Comparison of ENCODE assay signal across 10 mouse cellular contexts in the genomic region with DNA sequence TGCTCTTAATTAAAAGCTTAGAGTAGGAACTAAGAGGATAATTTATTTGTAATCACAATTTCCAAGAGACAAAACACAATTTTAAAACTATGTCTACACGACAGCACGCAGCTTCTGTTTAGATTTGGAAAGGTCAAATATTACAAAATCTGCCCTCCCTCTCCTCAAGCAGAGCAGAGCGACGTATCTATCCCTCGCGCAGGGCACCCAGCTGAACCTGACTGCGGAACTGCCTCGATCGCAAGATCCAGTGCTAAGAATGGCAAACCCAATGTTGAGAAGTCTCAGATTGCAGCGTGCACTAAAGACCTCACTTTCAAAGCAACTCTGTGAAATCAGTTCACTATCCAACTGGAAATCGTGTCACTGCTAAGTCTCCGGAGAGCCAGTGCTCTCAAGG. TPM values are rescaled to one million over a fixed set of nuclear protein-coding genes. Genes with fewer than 3 reads are reported as not detected.
A peak's percentile ranks its signal among the peaks of the same experiment; 100 is the strongest.
DNase-seq lines count a peak whose midpoint lies in the region; ATAC-seq and TF ChIP-seq lines count a peak whose summit lies in the region.
"Had no signal": no experiment of that assay in that cellular context is flagged by ENCODE, and none has a peak within 500 bp of the region (broad histone marks: within the 10 kb centered on the region; RNA-seq: fewer than 3 reads in every experiment).

No protein-coding gene starts in this region.

- intact Hi-C loops in left cerebral cortex, adult 2 months (cut with DNase I): no loop called here

- peaks cover 12% of the 10 kb centered on the region for H3K4me1 ChIP-seq in forebrain, embryonic 11.5 days (replicated peaks; ENCODE audit: control insufficient read depth, insufficient read depth, low read length)
- peaks cover 34% of the 10 kb centered on the region for H3K4me1 ChIP-seq in limb, embryonic 10.5 days
- peaks cover 25% of the 10 kb centered on the region; the same call in 1 of the 2 replicates for H3K4me1 ChIP-seq in neural tube, embryonic 14.5 days (ENCODE audit: control insufficient read depth, insufficient read depth, low read length)

- peak overlapping the region; percentile 91; the same call in 1 of the 2 replicates for H3K27ac ChIP-seq in left cerebral cortex, adult 2 months
- H3K27ac ChIP-seq in forebrain, embryonic 11.5 days (ENCODE audit: low read depth, low read length): no peak overlapping the region
- no peak overlapping the region for H3K27ac ChIP-seq in limb, embryonic 10.5 days
- H3K27ac ChIP-seq in neural tube, embryonic 14.5 days (ENCODE audit: low read depth, low read length): no peak overlapping the region

- WGBS in forebrain, embryonic 11.5 days: 78% methylated on average over 12 of the region's 12 CpGs
- 84% methylated on average over 12 of the region's 12 CpGs for WGBS in limb, embryonic 10.5 days
- WGBS in neural tube, embryonic 14.5 days: 70% methylated on average over 12 of the region's 12 CpGs

- H3K36me3 ChIP-seq in forebrain, embryonic 11.5 days (ENCODE audit: control insufficient read depth, insufficient read depth, low read length): no peaks in the 10 kb centered on the region
- no peaks in the 10 kb centered on the region for H3K36me3 ChIP-seq in limb, embryonic 10.5 days
- H3K36me3 ChIP-seq in neural tube, embryonic 14.5 days (ENCODE audit: control insufficient read depth, insufficient read depth, low read length): no peaks in the 10 kb centered on the region

- ATAC-seq in forebrain, embryonic 11.5 days (replicated peaks; ENCODE audit: low FRiP score): no peak
- no peak for ATAC-seq in neural tube, embryonic 14.5 days (ENCODE audit: low read depth)

- H3K9ac ChIP-seq in forebrain, embryonic 11.5 days (ENCODE audit: low read length): peak overlapping the region; percentile 89; the same call in 1 of the 2 replicates
- peak overlapping the region; percentile 95; the same call in 1 of the 2 replicates for H3K9ac ChIP-seq in neural tube, embryonic 14.5 days (replicated peaks; ENCODE audit: low read depth, low read length)

- H3K9me3 ChIP-seq in forebrain, embryonic 11.5 days (ENCODE audit: control insufficient read depth, low read length): no peaks in the 10 kb centered on the region
- no peaks in the 10 kb centered on the region for H3K9me3 ChIP-seq in limb, embryonic 10.5 days (replicated peaks)
- H3K9me3 ChIP-seq in neural tube, embryonic 14.5 days (ENCODE audit: control insufficient read depth, low read length): no peaks in the 10 kb centered on the region

- no peak for DNase-seq in left cerebral cortex, adult 2 months (ENCODE audit: extremely low spot score in 1 of 2, low spot score in 2 of 2)
- DNase-seq in left cerebral cortex, adult 11 months (ENCODE audit: low spot score): no peak
- no peak for DNase-seq in forebrain, embryonic 11.5 days (ENCODE audit: low spot score)
- no peak for DNase-seq in limb, embryonic 10.5 days (ENCODE audit: low spot score)
- DNase-seq in left cerebral cortex, adult 8-10 months (ENCODE audit: low spot score in 2 of 2): no peak
- DNase-seq in kidney, postnatal 14 days: no peak
- no peak for DNase-seq in urinary bladder, postnatal 25 days (ENCODE audit: low spot score)
- DNase-seq: right cerebral cortex, postnatal 14 days had no signal

- no peaks in the 10 kb centered on the region for H3K27me3 ChIP-seq in forebrain, embryonic 11.5 days (ENCODE audit: control insufficient read depth, insufficient read depth, low read length)
- 0 out of 2 replicates have a peak, but pooled peaks cover 5% of the 10 kb centered on the region for H3K27me3 ChIP-seq in limb, embryonic 10.5 days (ENCODE audit: low read depth, poor library complexity, severe bottlenecking)
- no peaks in the 10 kb centered on the region for H3K27me3 ChIP-seq in neural tube, embryonic 14.5 days (ENCODE audit: control insufficient read depth, insufficient read depth, low read length)

- peak overlapping the region; percentile 95 for H3K4me2 ChIP-seq in forebrain, embryonic 11.5 days (ENCODE audit: low read depth, low read length, severe bottlenecking)
- H3K4me2 ChIP-seq in neural tube, embryonic 14.5 days (ENCODE audit: low read depth, low read length): peak overlapping the region; percentile 87

- no peak for TF ChIP-seq CTCF in left cerebral cortex, adult 2 months (IDR thresholded peaks at IDR 0.05)

- H3K4me3 ChIP-seq in left cerebral cortex, adult 2 months: peak overlapping the region; percentile 65
- peak overlapping the region; percentile 95 for H3K4me3 ChIP-seq in forebrain, embryonic 11.5 days (ENCODE audit: low read depth, low read length)
- peak overlapping the region; percentile 97 for H3K4me3 ChIP-seq in limb, embryonic 10.5 days
- H3K4me3 ChIP-seq in neural tube, embryonic 14.5 days (ENCODE audit: low read depth, low read length): peak overlapping the region; percentile 96

RNA-seq across cellular contexts. Expression of a gene that starts 2.0 kb away (rescaled TPM):
- 100 to 1,000 TPM; 137 to 142 TPM for total RNA-seq in left cerebral cortex, adult 2 months (2021)
- 42.7 and 44.0 TPM in 2 replicates for polyA plus RNA-seq in forebrain, embryonic 11.5 days (2014; fragmentation: Nextera tagmentation; extraction: Ambion mirVana)
- 30.4 and 32.0 TPM in 2 replicates for polyA plus RNA-seq in limb, embryonic 10.5 days (2016; fragmentation: Nextera tagmentation; extraction: Ambion mirVana)
- polyA plus RNA-seq in neural tube, embryonic 14.5 days (2014; fragmentation: Nextera tagmentation; extraction: Ambion mirVana): 43.4 and 54.1 TPM in 2 replicates
- total RNA-seq in left cerebral cortex, adult 8-10 months (2022): 100 to 1,000 TPM; 123 to 157 (median 142) TPM

RNA-seq across cellular contexts. Expression of a gene that starts 31.1 kb away (rescaled TPM):
- 1 to 10 TPM; 1.3 to 2.8 TPM for total RNA-seq in left cerebral cortex, adult 2 months (2021)
- polyA plus RNA-seq in forebrain, embryonic 11.5 days (2014; fragmentation: Nextera tagmentation; extraction: Ambion mirVana): not detected in 2 replicates
- polyA plus RNA-seq in limb, embryonic 10.5 days (2016; fragmentation: Nextera tagmentation; extraction: Ambion mirVana): not detected in 2 replicates
- polyA plus RNA-seq in neural tube, embryonic 14.5 days (2014; fragmentation: Nextera tagmentation; extraction: Ambion mirVana): 0.43 and 1.5 TPM in 2 replicates
- total RNA-seq in left cerebral cortex, adult 8-10 months (2022): 1 to 10 TPM; 2.4 to 4.8 (median 3.5) TPM
- polyA plus RNA-seq: gonadal fat pad, adult 2 months had no signal

RNA-seq across cellular contexts. Expression of a gene that starts 41.3 kb away (rescaled TPM):
- total RNA-seq in left cerebral cortex, adult 2 months (2021): under 1 TPM; 0.54 to 0.96 TPM
- polyA plus RNA-seq in forebrain, embryonic 11.5 days (2014; fragmentation: Nextera tagmentation; extraction: Ambion mirVana): 3.0 and 3.3 TPM in 2 replicates
- polyA plus RNA-seq in limb, embryonic 10.5 days (2016; fragmentation: Nextera tagmentation; extraction: Ambion mirVana): 5.1 and 6.5 TPM in 2 replicates
- 1.2 and 2.0 TPM in 2 replicates for polyA plus RNA-seq in neural tube, embryonic 14.5 days (2014; fragmentation: Nextera tagmentation; extraction: Ambion mirVana)
- total RNA-seq in left cerebral cortex, adult 8-10 months (2022): 1 to 10 TPM; 1.7 to 2.5 (median 2.0) TPM
